Mouse (Mus musculus): ENCODE data around the gene Mrtfb. TPM values are rescaled to one million over a fixed set of nuclear protein-coding genes. Genes with fewer than 3 reads are reported as not detected.
A peak's percentile ranks its signal among the peaks of the same experiment; 100 is the strongest.

Mrtfb gene
- total RNA-seq, 2 experiments from 2014 or later, result 188 to 193 TPM

- H3K27ac ChIP-seq, result no peak overlapping the region
- no peak for TF ChIP-seq CTCF (IDR thresholded peaks at IDR 0.05)
- no peak for DNase-seq (ENCODE audit: extremely low spot score in 1 of 2, low spot score in 2 of 2)
- intact Hi-C loops (cut with DNase I), result no loop called here
- H3K4me3 ChIP-seq, result no peak overlapping the region
These were observed 158.7 kb downstream of the Mrtfb start for GRCm38 (mm10) chr16:13414972-13415371.

- intact Hi-C loops (cut with DNase I), result no loop called here
- Histone ChIP-seq H3K27ac (no peak overlapping the region), H3K4me3 (no peak overlapping the region)
- no peak for DNase-seq (ENCODE audit: extremely low spot score in 1 of 2, low spot score in 2 of 2)
- no peak for TF ChIP-seq CTCF (IDR thresholded peaks at IDR 0.05)
These were observed 159.2 kb downstream of the Mrtfb start for GRCm38 (mm10) chr16:13415465-13415864.

- TF ChIP-seq CTCF (IDR thresholded peaks at IDR 0.05), result no peak
- DNase-seq (ENCODE audit: extremely low spot score in 1 of 2, low spot score in 2 of 2), result peak in 1 of 2 experiments; percentile 37
- Histone ChIP-seq H3K4me3 (no peak overlapping the region), H3K27ac (0 out of 2 replicates have a peak overlapping the region, but pooled peaks have one; percentile 24)
- intact Hi-C loops (cut with DNase I), result no loop called here
These were observed 160.2 kb downstream of the Mrtfb start for GRCm38 (mm10) chr16:13416465-13416864.

GRCm38 (mm10) chr16:13417904-13418303 lies 161.6 kb downstream of the Mrtfb start:
- Histone ChIP-seq H3K27ac (no peak overlapping the region), H3K4me3 (no peak overlapping the region)
- TF ChIP-seq CTCF (IDR thresholded peaks at IDR 0.05), result no peak
- intact Hi-C loops (cut with DNase I), result no loop called here
- DNase-seq (ENCODE audit: extremely low spot score in 1 of 2, low spot score in 2 of 2), result no peak

DNA sequence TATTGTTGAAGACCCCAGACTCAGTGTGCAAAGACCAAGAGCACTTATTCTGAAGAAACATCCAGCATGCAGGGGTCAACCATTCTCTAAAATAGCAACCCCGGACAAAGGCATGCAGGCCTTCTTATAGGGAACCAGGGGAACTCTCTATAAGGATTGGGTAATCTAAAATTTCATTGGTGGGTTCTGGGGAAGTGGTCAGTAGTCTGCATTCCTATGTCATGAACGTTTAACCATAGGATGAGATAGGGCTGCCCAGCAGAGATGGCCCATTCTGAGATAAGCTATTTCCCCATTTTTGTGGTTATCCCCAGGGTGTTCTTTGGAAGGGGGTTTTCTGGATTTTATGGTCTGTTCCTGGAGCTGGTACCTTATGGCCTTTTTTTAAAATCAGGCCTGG lies 163.5 kb downstream of the Mrtfb start:
- H3K4me3 ChIP-seq, result no peak overlapping the region
- TF ChIP-seq CTCF (IDR thresholded peaks at IDR 0.05), result no peak
- H3K27ac ChIP-seq, result no peak overlapping the region
- no peak for DNase-seq (ENCODE audit: extremely low spot score in 1 of 2, low spot score in 2 of 2)
- intact Hi-C loops (cut with DNase I), result no loop called here

GRCm38 (mm10) chr16:13422522-13422921 lies 166.2 kb downstream of the Mrtfb start:
- intact Hi-C loops (cut with DNase I), result no loop called here

GRCm38 (mm10) chr16:13423587-13424355 lies 167.5 kb downstream of the Mrtfb start:
- intact Hi-C loops (cut with DNase I), result no loop called here
- no peak overlapping the region for H3K27ac ChIP-seq
- TF ChIP-seq CTCF (IDR thresholded peaks at IDR 0.05), result no peak
- no peak for DNase-seq (ENCODE audit: extremely low spot score in 1 of 2, low spot score in 2 of 2)
- H3K4me3 ChIP-seq, result no peak overlapping the region

More at GRCm38 (mm10) chr16:13422522-13422921, 166.2 kb downstream of the Mrtfb start:
- H3K4me3 ChIP-seq, result no peak overlapping the region
- no peak overlapping the region for H3K27ac ChIP-seq
- DNase-seq (ENCODE audit: extremely low spot score in 1 of 2, low spot score in 2 of 2), result no peak
- no peak for TF ChIP-seq CTCF (IDR thresholded peaks at IDR 0.05)

DNA sequence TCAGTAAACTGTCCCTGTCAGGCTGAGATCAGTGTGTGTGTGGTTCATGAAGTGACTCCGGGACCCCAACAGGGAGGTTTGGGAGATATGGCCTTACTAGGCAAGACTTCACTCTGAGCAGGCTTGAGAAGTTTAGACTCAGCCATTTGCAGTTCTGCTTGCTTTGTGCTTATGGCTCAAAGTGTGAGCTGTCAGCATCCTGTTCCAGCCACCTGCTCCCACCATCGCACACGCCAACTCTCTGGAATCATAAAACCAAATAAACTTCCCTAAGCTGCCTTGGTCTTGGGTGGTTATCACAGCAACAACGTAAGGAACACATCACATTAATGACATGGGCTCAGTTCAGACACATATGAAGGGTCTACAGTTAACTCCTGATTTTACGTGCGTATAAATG lies 169.5 kb downstream of the Mrtfb start:
- intact Hi-C loops (cut with DNase I), result no loop called here
- no peak overlapping the region for H3K27ac ChIP-seq
- TF ChIP-seq CTCF (IDR thresholded peaks at IDR 0.05), result no peak
- DNase-seq (ENCODE audit: extremely low spot score in 1 of 2, low spot score in 2 of 2), result no peak
- H3K4me3 ChIP-seq, result no peak overlapping the region

- Histone ChIP-seq H3K4me3 (no peak overlapping the region), H3K27ac (no peak overlapping the region)
- intact Hi-C loops (cut with DNase I), result no loop called here
- TF ChIP-seq CTCF (IDR thresholded peaks at IDR 0.05), result no peak
- DNase-seq (ENCODE audit: extremely low spot score in 1 of 2, low spot score in 2 of 2), result no peak
These were observed 170.7 kb downstream of the Mrtfb start for GRCm38 (mm10) chr16:13426831-13427589.

DNA sequence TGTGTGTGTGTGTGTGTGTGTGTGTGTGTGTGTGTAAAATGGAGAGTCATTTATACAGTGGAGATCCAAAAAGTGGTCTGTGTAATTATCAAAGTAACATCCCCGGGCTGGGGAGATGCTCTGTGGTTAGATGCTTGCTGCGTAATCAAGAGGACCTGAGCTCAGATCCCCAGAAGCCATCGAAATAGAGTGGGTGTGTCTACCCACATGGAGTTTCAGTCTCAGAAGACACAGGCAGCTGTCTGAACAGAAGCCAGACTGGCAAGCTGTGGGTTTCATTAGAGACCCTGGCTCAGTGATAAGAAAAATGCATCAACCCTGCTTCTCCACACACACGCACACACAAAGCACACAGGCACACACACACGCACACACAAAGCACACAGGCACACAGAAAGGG lies 171.8 kb downstream of the Mrtfb start:
- intact Hi-C loops (cut with DNase I), result no loop called here
- no peak overlapping the region for H3K27ac ChIP-seq
- no peak overlapping the region for H3K4me3 ChIP-seq
- TF ChIP-seq CTCF (IDR thresholded peaks at IDR 0.05), result no peak
- no peak for DNase-seq (ENCODE audit: extremely low spot score in 1 of 2, low spot score in 2 of 2)

GRCm38 (mm10) chr16:13428806-13429205 lies 172.5 kb downstream of the Mrtfb start:
- H3K4me3 ChIP-seq, result no peak overlapping the region
- DNase-seq (ENCODE audit: extremely low spot score in 1 of 2, low spot score in 2 of 2), result no peak
- TF ChIP-seq CTCF (IDR thresholded peaks at IDR 0.05), result no peak
- no peak overlapping the region for H3K27ac ChIP-seq
- intact Hi-C loops (cut with DNase I), result no loop called here

- intact Hi-C loops (cut with DNase I), result no loop called here
- no peak overlapping the region for H3K4me3 ChIP-seq
- no peak for DNase-seq (ENCODE audit: extremely low spot score in 1 of 2, low spot score in 2 of 2)
- TF ChIP-seq CTCF (IDR thresholded peaks at IDR 0.05), result no peak
- H3K27ac ChIP-seq, result no peak overlapping the region
These were observed 173.8 kb downstream of the Mrtfb start for GRCm38 (mm10) chr16:13429921-13430606.

Data from left cerebral cortex, adult 2 months (tissue).